Mouse (Mus musculus) G1E (cell line): ENCODE measurements around the gene C1qb.

Source experiments
- CTCF ChIP-seq: IDR thresholded peaks from 2 replicates; pipeline ENCODE4 v1.5.1; 2012; ENCODE audit warnings: low read depth, low read length, inconsistent platforms, mixed read lengths
- POLR2AphosphoS5 ChIP-seq: IDR thresholded peaks from 2 replicates; pipeline ENCODE4 v1.6.1; 2012; ENCODE audit warnings: low read depth, low read length, inconsistent platforms; ENCODE audit not compliant: insufficient replicate concordance

DNA sequence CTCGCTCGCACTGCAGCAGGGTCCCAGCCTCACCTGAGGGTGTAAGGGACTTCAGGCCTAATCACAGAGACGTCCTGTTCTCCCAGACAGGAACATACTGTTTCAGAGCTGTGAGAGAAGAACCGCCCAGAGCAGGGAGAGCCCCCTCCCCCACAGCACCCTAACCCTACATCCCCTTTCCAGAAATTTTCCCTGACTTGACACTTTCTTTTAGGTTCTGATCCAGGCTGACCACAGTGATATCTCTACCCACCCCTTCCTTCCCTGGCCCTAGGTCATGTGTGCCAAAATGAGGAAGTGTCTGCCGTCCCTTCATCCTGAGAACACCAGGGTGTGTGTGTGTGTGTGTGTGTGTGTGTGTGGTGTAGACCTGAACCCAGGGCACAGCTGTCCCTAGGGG is 6.8 kb upstream of the C1qb start, which contains the start of gene C1qc:
- no peak for TF ChIP-seq CTCF
- TF ChIP-seq POLR2AphosphoS5: no peak
